24 mouse cellular contexts compared by ENCODE assay signal in the genomic region with DNA sequence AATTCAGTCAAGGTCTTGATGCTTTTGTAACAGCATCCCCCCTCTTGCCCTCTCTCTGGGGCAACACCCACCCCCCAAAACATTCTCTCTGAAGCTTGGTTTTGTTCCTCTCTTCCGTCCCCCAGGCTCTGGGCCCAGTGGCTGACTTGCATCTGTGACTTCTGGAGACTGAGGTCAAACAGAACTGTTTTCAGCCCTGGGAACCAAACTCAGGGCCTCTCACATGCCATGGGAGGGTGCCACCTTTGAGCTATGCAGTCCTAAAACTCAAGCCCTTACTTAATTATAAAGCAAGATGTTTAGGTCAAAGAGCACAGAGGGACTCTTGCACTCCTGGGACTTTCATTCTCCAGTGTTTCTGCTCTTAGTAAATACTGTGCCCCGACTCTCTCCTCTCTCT. TPM values are rescaled to one million over a fixed set of nuclear protein-coding genes. Genes with fewer than 3 reads are reported as not detected.
DNase-seq lines count a peak whose midpoint lies in the region; ATAC-seq and TF ChIP-seq lines count a peak whose summit lies in the region.
"Had no signal": no experiment of that assay in that cellular context is flagged by ENCODE, and none has a peak within 500 bp of the region (broad histone marks: within the 10 kb centered on the region; RNA-seq: fewer than 3 reads in every experiment).

No protein-coding gene starts in this region.

- peaks cover 5% of the 10 kb centered on the region; the same call in 1 of the 2 replicates for H3K4me1 ChIP-seq in lung, embryonic 15.5 days
- peaks cover 2% of the 10 kb centered on the region; the same call in 1 of the 2 replicates for H3K4me1 ChIP-seq in lung, adult 2 months (ENCODE audit: control insufficient read depth, insufficient read depth, low read length)
- 0 out of 2 replicates have a peak, but pooled peaks cover 3% of the 10 kb centered on the region for H3K4me1 ChIP-seq in intestine, embryonic 16.5 days (ENCODE audit: control insufficient read depth, insufficient read depth, low read length)
- H3K4me1 ChIP-seq in stomach, postnatal 0 days (replicated peaks; ENCODE audit: control insufficient read depth, insufficient read depth) = no peaks in the 10 kb centered on the region
- H3K4me1 ChIP-seq: liver, embryonic 15.5 days had no signal

- H3K36me3 ChIP-seq in lung, embryonic 15.5 days = no peaks in the 10 kb centered on the region
- H3K36me3 ChIP-seq in intestine, embryonic 16.5 days (ENCODE audit: control insufficient read depth, insufficient read depth, low read length) = no peaks in the 10 kb centered on the region
- H3K36me3 ChIP-seq in stomach, postnatal 0 days (ENCODE audit: control insufficient read depth, insufficient read depth, low read length) = no peaks in the 10 kb centered on the region
- H3K36me3 ChIP-seq: embryonic facial prominence, embryonic 15.5 days; forebrain, embryonic 10.5 days; liver, embryonic 15.5 days had no signal

- TF ChIP-seq EP300 in stomach, postnatal 0 days (optimal IDR thresholded peaks at IDR 0.05) = no peak

- H3K27me3 ChIP-seq in lung, embryonic 15.5 days = 0 out of 2 replicates have a peak, but pooled peaks cover 4% of the 10 kb centered on the region
- H3K27me3 ChIP-seq in intestine, embryonic 16.5 days (replicated peaks; ENCODE audit: control insufficient read depth, insufficient read depth, low read length) = no peaks in the 10 kb centered on the region
- no peaks in the 10 kb centered on the region for H3K27me3 ChIP-seq in stomach, postnatal 0 days (ENCODE audit: control insufficient read depth, insufficient read depth, low read length)
- H3K27me3 ChIP-seq: Patski had no signal

- no peak for TF ChIP-seq CTCF in lung, adult 2 months (IDR thresholded peaks at IDR 0.05; ENCODE audit: insufficient read depth, low read length)
- no peak for TF ChIP-seq CTCF in stomach, postnatal 0 days (IDR thresholded peaks at IDR 0.05; ENCODE audit: low read depth)

- ATAC-seq in lung, embryonic 15.5 days (ENCODE audit: borderline replicate concordance, extremely low read depth, low FRiP score, low TSS enrichment) = no peak
- no peak for ATAC-seq in intestine, embryonic 16.5 days
- ATAC-seq in stomach, postnatal 0 days (ENCODE audit: low FRiP score, low TSS enrichment) = no peak
- no peak for ATAC-seq in megakaryocyte, adult 5-6 weeks (ENCODE audit: poor library complexity, severe bottlenecking)
- ATAC-seq: CD4-positive, CD25-positive, alpha-beta regulatory T cell, adult 4 months; Patski had no signal

- no peaks in the 10 kb centered on the region for H3K9me3 ChIP-seq in lung, embryonic 15.5 days
- no peaks in the 10 kb centered on the region for H3K9me3 ChIP-seq in intestine, embryonic 16.5 days (ENCODE audit: control insufficient read depth, low read length)
- no peaks in the 10 kb centered on the region for H3K9me3 ChIP-seq in stomach, postnatal 0 days (ENCODE audit: control insufficient read depth, low read length)
- H3K9me3 ChIP-seq: embryonic facial prominence, embryonic 15.5 days; forebrain, embryonic 10.5 days; liver, embryonic 15.5 days had no signal

- DNase-seq in heart, adult 11 months = peak; percentile 73
- no peak for DNase-seq in heart, adult 18-20 months
- DNase-seq in lung, adult 2 months = no peak
- no peak for DNase-seq in stomach, postnatal 0 days (ENCODE audit: low spot score)
- DNase-seq: adrenal gland, postnatal 10 days; cerebellum, adult 11 months; cerebellum, postnatal 25 days; heart, postnatal 10 days; kidney, adult 11 months; kidney, postnatal 10 days; layer of hippocampus, postnatal 36 days; midbrain, embryonic 14.5 days; thymus, postnatal 25 days had no signal

- H3K4me3 ChIP-seq in lung, embryonic 15.5 days = 0 out of 2 replicates have a peak overlapping the region, but pooled peaks have one; percentile 25
- no peak overlapping the region for H3K4me3 ChIP-seq in lung, adult 2 months (replicated peaks; ENCODE audit: extremely low read depth, low read depth, low read length)
- peak overlapping the region; percentile 33 for H3K4me3 ChIP-seq in intestine, embryonic 16.5 days (ENCODE audit: low read length)
- peak overlapping the region; percentile 45 for H3K4me3 ChIP-seq in stomach, postnatal 0 days (ENCODE audit: low read depth, low read length)
- H3K4me3 ChIP-seq: embryonic facial prominence, embryonic 15.5 days; forebrain, embryonic 10.5 days; layer of hippocampus, adult 2 months; liver, embryonic 15.5 days had no signal

- no peak overlapping the region for H3K27ac ChIP-seq in lung, embryonic 15.5 days
- H3K27ac ChIP-seq in intestine, embryonic 16.5 days (ENCODE audit: low read length) = no peak overlapping the region
- peak overlapping the region; percentile 90; the same call in 1 of the 2 replicates for H3K27ac ChIP-seq in stomach, postnatal 0 days (replicated peaks)
- H3K27ac ChIP-seq: embryonic facial prominence, embryonic 15.5 days; forebrain, embryonic 10.5 days; hindbrain, embryonic 14.5 days; layer of hippocampus, adult 2 months; liver, embryonic 15.5 days had no signal

- peak overlapping the region; percentile 12; the same call in 1 of the 2 replicates for H3K4me2 ChIP-seq in lung, embryonic 15.5 days
- H3K4me2 ChIP-seq in intestine, embryonic 16.5 days (ENCODE audit: low read depth, low read length) = peak overlapping the region; percentile 33
- peak overlapping the region; percentile 49 for H3K4me2 ChIP-seq in stomach, postnatal 0 days (replicated peaks; ENCODE audit: low read depth)
- H3K4me2 ChIP-seq: embryonic facial prominence, embryonic 15.5 days; hindbrain, embryonic 14.5 days; liver, embryonic 15.5 days had no signal

- H3K9ac ChIP-seq in lung, embryonic 15.5 days = no peak overlapping the region; the same call in 1 of the 2 replicates
- H3K9ac ChIP-seq in intestine, embryonic 16.5 days (ENCODE audit: low read depth, low read length) = peak overlapping the region; percentile 14
- H3K9ac ChIP-seq in stomach, postnatal 0 days (ENCODE audit: low read length) = peak overlapping the region; percentile 69
- H3K9ac ChIP-seq: embryonic facial prominence, embryonic 15.5 days; hindbrain, embryonic 14.5 days; liver, embryonic 15.5 days had no signal

- no peak for TF ChIP-seq POLR2A in lung, adult 2 months (IDR thresholded peaks at IDR 0.05; ENCODE audit: borderline replicate concordance, extremely low read depth, low read depth, low read length)

- 73% methylated on average over 2 of the region's 2 CpGs for WGBS in lung, embryonic 15.5 days
- WGBS in lung, adult 2 months = 73% methylated on average over 2 of the region's 2 CpGs
- 87% methylated on average over 2 of the region's 2 CpGs for WGBS in intestine, embryonic 16.5 days
- WGBS in stomach, postnatal 0 days = 51% methylated on average over 2 of the region's 2 CpGs

RNA-seq across cellular contexts. Expression of gene Lmod1, which starts 1.3 kb away (rescaled TPM):
- 1 to 10 TPM; 3.1 to 3.4 TPM for total RNA-seq in heart, adult 18-20 months (2021)
- polyA plus RNA-seq in lung, embryonic 15.5 days (2015; fragmentation: Nextera tagmentation; extraction: Ambion mirVana) = 4.5 and 4.7 TPM in 2 replicates
- 9.3 and 12.9 TPM in 2 replicates for polyA plus RNA-seq in lung, adult 2 months (2012; rRNA removed)
- 10.6 and 11.7 TPM in 2 replicates for polyA plus RNA-seq in intestine, embryonic 16.5 days (2015; fragmentation: Nextera tagmentation; extraction: Ambion mirVana)
- 19.5 and 22.4 TPM in 2 replicates for polyA plus RNA-seq in stomach, postnatal 0 days (2015; fragmentation: Nextera tagmentation; extraction: Ambion mirVana)
- not detected in 2 replicates for total RNA-seq in megakaryocyte, adult 5-6 weeks (2015)
- not detected in 2 replicates for total RNA-seq in megakaryocyte, adult 5-6 weeks (2017)
- total RNA-seq: granulocyte monocyte progenitor cell, adult 5-6 weeks had no signal

RNA-seq across cellular contexts. Expression of gene Timm17a, which starts 12.4 kb away (rescaled TPM):
- total RNA-seq in heart, adult 18-20 months (2021) = 100 to 1,000 TPM; 390 to 405 TPM
- 186 and 192 TPM in 2 replicates for polyA plus RNA-seq in lung, embryonic 15.5 days (2015; fragmentation: Nextera tagmentation; extraction: Ambion mirVana)
- polyA plus RNA-seq in lung, adult 2 months (2012; rRNA removed) = 29.6 and 51.9 TPM in 2 replicates
- polyA plus RNA-seq in intestine, embryonic 16.5 days (2015; fragmentation: Nextera tagmentation; extraction: Ambion mirVana) = 247 and 268 TPM in 2 replicates
- 237 and 250 TPM in 2 replicates for polyA plus RNA-seq in stomach, postnatal 0 days (2015; fragmentation: Nextera tagmentation; extraction: Ambion mirVana)
- total RNA-seq in megakaryocyte, adult 5-6 weeks (2015) = 55.0 and 67.3 TPM in 2 replicates
- 14.1 and 20.0 TPM in 2 replicates for total RNA-seq in megakaryocyte, adult 5-6 weeks (2017)

RNA-seq across cellular contexts. Expression of gene Rnpep, which starts 42.0 kb away (rescaled TPM):
- total RNA-seq in heart, adult 18-20 months (2021) = 10 to 100 TPM; 19.4 to 20.9 TPM
- 102 TPM in 2 replicates for polyA plus RNA-seq in lung, embryonic 15.5 days (2015; fragmentation: Nextera tagmentation; extraction: Ambion mirVana)
- polyA plus RNA-seq in lung, adult 2 months (2012; rRNA removed) = 34.5 and 38.1 TPM in 2 replicates
- polyA plus RNA-seq in intestine, embryonic 16.5 days (2015; fragmentation: Nextera tagmentation; extraction: Ambion mirVana) = 174 and 193 TPM in 2 replicates
- polyA plus RNA-seq in stomach, postnatal 0 days (2015; fragmentation: Nextera tagmentation; extraction: Ambion mirVana) = 54.7 and 61.2 TPM in 2 replicates
- 127 TPM in 2 replicates for total RNA-seq in megakaryocyte, adult 5-6 weeks (2015)
- 118 and 122 TPM in 2 replicates for total RNA-seq in megakaryocyte, adult 5-6 weeks (2017)

RNA-seq across cellular contexts. Expression of gene Shisa4, which starts 49.1 kb away (rescaled TPM):
- 1 to 10 TPM; 2.5 to 3.0 TPM for total RNA-seq in heart, adult 18-20 months (2021)
- polyA plus RNA-seq in lung, embryonic 15.5 days (2015; fragmentation: Nextera tagmentation; extraction: Ambion mirVana) = 35.2 and 39.1 TPM in 2 replicates
- 14.0 and 16.7 TPM in 2 replicates for polyA plus RNA-seq in lung, adult 2 months (2012; rRNA removed)
- 19.3 and 22.4 TPM in 2 replicates for polyA plus RNA-seq in intestine, embryonic 16.5 days (2015; fragmentation: Nextera tagmentation; extraction: Ambion mirVana)
- polyA plus RNA-seq in stomach, postnatal 0 days (2015; fragmentation: Nextera tagmentation; extraction: Ambion mirVana) = 23.2 and 25.0 TPM in 2 replicates
- not detected in 2 replicates for total RNA-seq in megakaryocyte, adult 5-6 weeks (2015)
- total RNA-seq in megakaryocyte, adult 5-6 weeks (2017) = 0.53 TPM in 1 of 2 replicates, not detected in the other
- total RNA-seq: granulocyte monocyte progenitor cell, adult 5-6 weeks had no signal
